Mouse (Mus musculus) cortical plate, adult 2 months (tissue): Measurements from ENCODE around the gene D930020B18Rik.

Experiments used
- CTCF ChIP-seq: fragments of 200-500 bp; IDR thresholded peaks from 2 replicates; pipeline ENCODE4 v1.5.1; 2011; ENCODE audit warnings: mild to moderate bottlenecking, control low read depth, low read length; ENCODE audit not compliant: insufficient read depth; ENCODE audit errors: extremely low read depth
- POLR2A ChIP-seq: fragments of 200-500 bp; IDR thresholded peaks from 2 replicates; pipeline ENCODE4 v1.6.1; 2011; ENCODE audit warnings: mild to moderate bottlenecking, low read length, control low read depth; ENCODE audit not compliant: insufficient read depth; ENCODE audit errors: extremely low read depth

GRCm38 (mm10) chr10:121686153-121686660 lies 44.8 kb downstream of the D930020B18Rik start:
- no peak for TF ChIP-seq POLR2A
- TF ChIP-seq CTCF: no peak
